Mouse (Mus musculus) embryonic facial prominence, embryonic 13.5 days (tissue): ENCODE measurements around the gene Pcdh15. TPM values are rescaled to one million over a fixed set of nuclear protein-coding genes. Genes with fewer than 3 reads are reported as not detected.

Source experiments
- ATAC-seq: fragments of 200-750 bp; cut with Nextera tagmentation; 2 replicates; pipeline ENCODE4 v1.8.0; 2017; ENCODE audit warnings: low read depth; ENCODE audit not compliant: insufficient number of reproducible peaks, insufficient read depth, low FRiP score, low TSS enrichment
- H3K27ac ChIP-seq: fragments of 300-500 bp; sonication (generic); 2 replicates; pipeline ENCODE4 v1.5.1; 2015; ENCODE audit warnings: moderate library complexity, mild to moderate bottlenecking, inconsistent platforms
- H3K27me3 ChIP-seq: fragments of 300-500 bp; sonication (generic); 2 replicates; pipeline ENCODE4 v1.6.1; 2015; ENCODE audit warnings: mild to moderate bottlenecking, inconsistent platforms
- H3K36me3 ChIP-seq: fragments of 300-500 bp; sonication (generic); 2 replicates; pipeline ENCODE4 v1.6.1; 2015; ENCODE audit warnings: mild to moderate bottlenecking, inconsistent platforms
- H3K4me1 ChIP-seq: fragments of 300-500 bp; sonication (generic); 2 replicates; pipeline ENCODE4 v1.6.1; 2015; ENCODE audit warnings: inconsistent platforms
- H3K4me2 ChIP-seq: fragments of 300-500 bp; sonication (generic); 2 replicates; pipeline ENCODE4 v1.6.1; 2015; ENCODE audit warnings: moderate library complexity, mild to moderate bottlenecking, inconsistent platforms
- H3K4me3 ChIP-seq: fragments of 300-500 bp; sonication (generic); 2 replicates; pipeline ENCODE4 v1.5.1; 2015; ENCODE audit warnings: mild to moderate bottlenecking, inconsistent platforms
- H3K9ac ChIP-seq: fragments of 300-500 bp; sonication (generic); 2 replicates; pipeline ENCODE4 v1.6.1; 2015; ENCODE audit warnings: mild to moderate bottlenecking, inconsistent platforms
- H3K9me3 ChIP-seq: fragments of 300-500 bp; sonication (generic); 2 replicates; pipeline ENCODE4 v1.6.1; 2016; ENCODE audit warnings: inconsistent platforms
- WGBS: fragments of 180-500 bp; shearing (Covaris S2); methylation state at CpG from one replicate; pipeline ENCODE4 v1.1.7; 2015; ENCODE audit warnings: mixed read lengths; 5-methylcytosine and 5-hydroxymethylcytosine counted together
- polyA plus RNA-seq: library from polyadenylated mRNA; unstranded; fragments of >200 nt; fragmentation: Nextera tagmentation; extraction: Ambion mirVana; gene quantifications from 2 replicates; pipeline ENCODE4 v1.2.1, GENCODE M21; 2015

The Pcdh15 gene
- polyA plus RNA-seq, 1 experiment from 2014 or later, result 6.4 TPM

DNA sequence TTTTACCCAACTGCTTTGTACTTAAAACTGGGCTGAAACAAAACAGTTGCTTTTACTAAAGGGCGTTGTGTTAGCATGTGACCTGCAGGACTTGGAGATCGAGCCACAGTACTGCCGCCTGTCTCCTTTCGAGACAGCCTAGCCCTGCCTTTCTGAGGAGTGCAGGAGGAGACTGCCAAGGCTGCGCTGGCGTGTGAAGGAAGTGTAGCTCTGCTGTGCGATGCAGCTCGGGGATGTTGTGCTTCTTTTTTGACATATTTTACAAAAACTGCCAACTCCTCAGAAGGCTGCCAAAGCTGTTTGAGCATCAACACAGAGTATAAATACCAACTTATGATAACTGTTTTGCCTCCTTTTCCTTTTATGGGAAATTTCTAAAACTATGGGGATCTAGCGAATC, 953.9 kb downstream of the Pcdh15 start:
- Histone ChIP-seq H3K27ac (no peak overlapping the region), H3K4me2 (no peak overlapping the region), H3K27me3 (no peaks in the 10 kb centered on the region), H3K9ac (no peak overlapping the region), H3K36me3 (no peaks in the 10 kb centered on the region), H3K9me3 (no peaks in the 10 kb centered on the region), H3K4me1 (no peaks in the 10 kb centered on the region), H3K4me3 (no peak overlapping the region)
- 47% methylated on average over 9 of the region's 9 CpGs for WGBS
- no peak for ATAC-seq

DNA sequence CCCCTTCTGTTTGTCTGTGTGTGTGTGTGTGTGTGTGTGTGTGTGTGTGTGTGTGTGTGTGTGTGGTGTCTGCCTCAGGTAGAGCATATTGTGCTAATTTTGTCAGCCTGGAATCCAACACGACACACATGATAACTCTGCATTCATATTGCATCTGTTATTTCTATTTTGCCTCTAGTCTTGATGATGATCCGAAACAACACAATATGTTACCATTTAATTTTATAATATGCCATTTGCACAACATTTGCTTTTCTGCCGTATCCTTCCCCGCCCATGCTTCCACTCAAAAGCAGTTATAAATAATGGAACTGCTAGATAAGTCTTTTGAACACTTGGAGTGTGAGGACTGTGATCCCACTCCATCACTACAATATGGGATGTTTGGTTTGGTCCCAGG, 987.5 kb downstream of the Pcdh15 start:
- H3K27me3 ChIP-seq, result no peaks in the 10 kb centered on the region
- no peaks in the 10 kb centered on the region for H3K9me3 ChIP-seq
- H3K36me3 ChIP-seq, result no peaks in the 10 kb centered on the region
- H3K4me3 ChIP-seq, result no peak overlapping the region
- no peak overlapping the region for H3K9ac ChIP-seq
- no peak for ATAC-seq
- H3K4me2 ChIP-seq, result no peak overlapping the region
- no peak overlapping the region for H3K27ac ChIP-seq
- H3K4me1 ChIP-seq, result no peaks in the 10 kb centered on the region
- 81% methylated on average over 4 of the region's 4 CpGs for WGBS

DNA sequence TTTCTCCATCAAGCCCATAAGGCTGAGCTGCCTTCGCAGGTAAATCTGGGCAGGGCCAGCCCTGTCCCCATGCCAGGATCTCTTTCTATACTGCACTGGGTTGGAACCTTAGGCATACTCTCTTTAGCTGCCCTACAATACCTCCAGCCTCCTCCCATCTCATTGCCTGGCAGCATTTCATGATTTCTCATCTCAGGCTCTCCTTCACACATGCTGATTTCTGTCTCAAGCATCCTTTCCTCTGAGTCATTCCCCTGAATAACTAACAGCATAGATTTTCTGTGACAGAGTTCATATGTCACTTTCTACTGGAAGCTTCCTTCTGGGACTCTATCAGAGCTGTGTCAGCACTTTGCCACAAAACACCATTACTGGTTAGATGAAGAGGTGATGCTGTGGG, 999.2 kb downstream of the Pcdh15 start:
- Histone ChIP-seq H3K9me3 (no peaks in the 10 kb centered on the region), H3K27ac (no peak overlapping the region), H3K9ac (no peak overlapping the region), H3K4me1 (no peaks in the 10 kb centered on the region), H3K27me3 (no peaks in the 10 kb centered on the region), H3K36me3 (no peaks in the 10 kb centered on the region), H3K4me2 (no peak overlapping the region), H3K4me3 (no peak overlapping the region)
- 95% methylated on average over 1 of the region's 1 CpGs for whole genome bisulfite sequencing
- ATAC-seq, result no peak

DNA sequence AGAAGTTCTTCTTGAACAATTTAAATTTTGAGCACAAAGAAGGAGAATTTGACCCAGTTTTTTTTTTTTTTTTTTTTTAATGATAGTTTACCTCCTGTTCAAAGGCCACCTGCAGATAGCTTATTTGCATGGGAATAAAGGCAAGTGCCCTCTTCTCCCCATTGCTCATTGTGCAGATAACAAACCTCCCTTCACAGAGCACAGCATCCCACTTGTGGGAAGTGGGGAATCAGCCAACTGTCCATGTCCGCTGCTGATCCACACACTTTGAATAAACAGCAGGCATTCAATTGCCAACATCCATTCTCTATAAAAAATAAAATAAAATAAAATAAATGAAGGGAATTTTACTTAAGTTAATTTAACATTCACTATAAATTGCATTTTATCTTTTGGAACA, 1015.0 kb downstream of the Pcdh15 start:
- no peak for ATAC-seq
- Histone ChIP-seq H3K9me3 (no peaks in the 10 kb centered on the region), H3K36me3 (no peaks in the 10 kb centered on the region), H3K4me1 (no peaks in the 10 kb centered on the region), H3K9ac (no peak overlapping the region), H3K27ac (no peak overlapping the region), H3K4me3 (no peak overlapping the region), H3K27me3 (no peaks in the 10 kb centered on the region), H3K4me2 (no peak overlapping the region)
- 56% methylated on average over 1 of the region's 1 CpGs for WGBS

DNA sequence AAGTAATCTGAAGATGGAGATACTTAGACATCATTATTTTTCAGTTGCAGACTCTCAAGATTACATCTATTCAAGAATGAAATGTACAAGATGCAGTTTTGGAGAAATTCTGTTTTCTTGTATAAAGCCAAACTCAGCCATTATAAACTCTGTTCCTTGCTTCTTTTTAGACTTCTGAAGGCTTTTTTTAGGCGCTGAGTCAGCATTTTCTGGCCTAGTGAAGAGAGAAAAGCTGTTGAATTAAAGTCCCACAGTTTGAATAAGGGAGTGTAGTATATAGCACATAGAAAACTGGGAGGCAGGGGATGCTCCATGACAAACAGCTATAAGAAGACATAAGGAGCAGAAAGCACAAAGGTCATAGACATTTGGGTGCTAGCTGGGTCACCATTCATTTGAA, 1017.7 kb downstream of the Pcdh15 start:
- Histone ChIP-seq H3K27me3 (no peaks in the 10 kb centered on the region), H3K9me3 (no peaks in the 10 kb centered on the region), H3K36me3 (no peaks in the 10 kb centered on the region), H3K4me2 (no peak overlapping the region), H3K4me1 (no peaks in the 10 kb centered on the region), H3K9ac (no peak overlapping the region), H3K27ac (no peak overlapping the region), H3K4me3 (no peak overlapping the region)
- WGBS, result 53% methylated on average over 1 of the region's 1 CpGs
- ATAC-seq, result no peak

DNA sequence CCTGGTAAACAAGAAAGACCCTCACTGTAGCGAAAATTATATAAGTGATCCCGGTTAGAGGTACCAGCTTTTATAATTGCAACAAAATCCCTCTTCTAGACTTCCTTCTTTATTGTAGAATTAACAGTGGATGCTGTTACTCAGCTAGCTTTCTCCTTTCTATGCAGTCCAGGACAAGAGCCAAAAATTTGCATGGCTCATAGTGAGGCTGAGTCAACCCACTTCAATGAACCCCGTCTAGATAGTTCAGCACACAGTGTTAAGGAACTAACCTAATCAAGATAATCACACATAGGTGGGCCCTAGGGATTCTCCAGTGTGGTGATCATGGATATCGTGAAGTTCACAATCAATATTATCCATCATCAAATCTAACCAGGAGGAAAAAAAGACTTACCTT, 1024.3 kb downstream of the Pcdh15 start:
- ATAC-seq, result no peak
- Histone ChIP-seq H3K4me1 (no peaks in the 10 kb centered on the region), H3K36me3 (no peaks in the 10 kb centered on the region), H3K4me3 (no peak overlapping the region), H3K9me3 (no peaks in the 10 kb centered on the region), H3K4me2 (no peak overlapping the region), H3K27ac (no peak overlapping the region), H3K27me3 (no peaks in the 10 kb centered on the region), H3K9ac (no peak overlapping the region)
- WGBS, result 85% methylated on average over 4 of the region's 4 CpGs

DNA sequence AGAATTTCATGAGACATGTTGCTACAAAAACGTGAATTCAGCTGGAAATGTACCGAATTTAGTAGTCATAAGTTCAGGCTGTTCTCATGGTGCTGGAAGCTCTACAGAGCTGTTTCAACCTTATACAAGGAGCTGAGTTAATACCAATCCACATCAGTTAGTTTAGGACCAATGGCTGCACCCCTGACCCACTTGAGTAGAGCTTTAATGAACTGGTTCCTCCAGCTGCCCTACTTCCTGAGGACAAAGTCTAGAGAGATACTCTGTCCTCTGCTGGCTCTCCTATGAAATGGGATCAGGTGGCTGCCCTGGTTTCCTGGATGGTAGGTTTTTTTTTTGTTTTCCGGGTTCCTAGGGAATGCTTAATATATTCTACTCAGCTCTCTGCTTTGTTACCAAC, 1030.0 kb downstream of the Pcdh15 start:
- H3K9me3 ChIP-seq, result no peaks in the 10 kb centered on the region
- ATAC-seq, result no peak
- no peaks in the 10 kb centered on the region for H3K36me3 ChIP-seq
- WGBS, result 82% methylated on average over 3 of the region's 3 CpGs
- no peak overlapping the region for H3K27ac ChIP-seq
- no peak overlapping the region for H3K4me2 ChIP-seq
- no peaks in the 10 kb centered on the region for H3K27me3 ChIP-seq
- no peaks in the 10 kb centered on the region for H3K4me1 ChIP-seq
- H3K9ac ChIP-seq, result no peak overlapping the region
- H3K4me3 ChIP-seq, result no peak overlapping the region

DNA sequence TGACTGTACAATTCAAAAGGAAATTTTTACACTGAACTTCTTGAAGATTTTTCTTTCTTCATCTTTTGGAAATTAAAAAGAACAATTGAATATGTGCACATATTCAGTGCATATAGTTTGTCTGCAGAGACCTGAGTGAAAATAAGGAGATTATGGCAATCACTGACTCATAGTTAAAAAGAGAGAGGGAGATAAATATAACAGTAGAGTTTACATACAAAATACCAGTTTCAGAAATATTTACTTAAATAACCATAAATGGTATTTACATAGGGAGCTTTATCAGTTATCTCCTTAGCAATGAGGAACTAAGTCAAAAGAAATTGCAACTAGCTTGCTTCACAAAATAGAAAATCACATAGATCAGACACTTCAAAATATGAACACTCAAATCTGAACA, 1030.5 kb downstream of the Pcdh15 start:
- Histone ChIP-seq H3K4me3 (no peak overlapping the region), H3K27ac (no peak overlapping the region), H3K9me3 (no peaks in the 10 kb centered on the region), H3K36me3 (no peaks in the 10 kb centered on the region), H3K4me1 (no peaks in the 10 kb centered on the region), H3K4me2 (no peak overlapping the region), H3K9ac (no peak overlapping the region), H3K27me3 (no peaks in the 10 kb centered on the region)
- no peak for ATAC-seq

DNA sequence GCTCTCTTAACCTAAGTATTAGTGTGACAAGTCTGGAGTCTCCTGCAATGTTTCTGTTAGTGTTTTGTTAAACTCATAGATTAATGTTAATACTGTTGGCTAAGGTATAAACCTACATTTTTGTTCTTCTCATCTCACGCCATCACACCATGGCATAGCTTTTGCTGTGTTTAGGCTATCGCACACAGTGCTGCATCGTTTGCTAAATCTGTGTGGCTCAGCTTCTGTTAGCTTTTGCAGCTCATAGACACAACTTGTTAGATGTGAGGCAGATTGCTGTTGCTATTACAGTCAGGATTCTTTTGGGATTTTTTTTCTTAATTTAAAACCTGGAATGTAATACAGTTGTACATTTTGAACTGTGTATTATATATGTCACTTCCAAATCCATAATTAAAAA, 1031.7 kb downstream of the Pcdh15 start:
- Histone ChIP-seq H3K4me3 (no peak overlapping the region), H3K4me2 (no peak overlapping the region), H3K9me3 (no peaks in the 10 kb centered on the region), H3K4me1 (no peaks in the 10 kb centered on the region), H3K27ac (no peak overlapping the region), H3K9ac (no peak overlapping the region), H3K36me3 (no peaks in the 10 kb centered on the region), H3K27me3 (no peaks in the 10 kb centered on the region)
- ATAC-seq, result no peak
- 89% methylated on average over 3 of the region's 3 CpGs for WGBS

DNA sequence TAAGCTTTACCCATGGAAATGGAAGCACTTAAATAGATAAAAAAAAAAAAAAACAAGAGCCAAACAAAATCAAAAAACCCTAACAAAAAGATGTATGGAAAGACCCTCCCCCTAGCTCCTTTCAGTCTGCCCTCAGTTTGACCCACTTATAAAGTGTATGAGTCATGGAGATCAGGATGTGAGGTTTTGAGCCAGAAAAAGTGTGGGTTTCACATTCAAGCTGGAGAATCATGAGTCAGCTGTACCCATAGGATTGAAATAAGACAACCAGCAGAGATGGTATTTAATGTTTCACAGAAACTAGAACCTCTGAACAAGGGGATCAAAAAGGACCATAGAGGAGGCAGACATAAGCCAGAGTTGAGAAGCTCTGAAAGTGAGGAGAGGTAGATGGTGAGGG, 1048.8 kb downstream of the Pcdh15 start:
- Histone ChIP-seq H3K9me3 (no peaks in the 10 kb centered on the region), H3K4me1 (no peaks in the 10 kb centered on the region), H3K4me3 (no peak overlapping the region), H3K4me2 (no peak overlapping the region), H3K36me3 (no peaks in the 10 kb centered on the region), H3K27me3 (no peaks in the 10 kb centered on the region), H3K9ac (no peak overlapping the region), H3K27ac (no peak overlapping the region)
- ATAC-seq, result no peak

DNA sequence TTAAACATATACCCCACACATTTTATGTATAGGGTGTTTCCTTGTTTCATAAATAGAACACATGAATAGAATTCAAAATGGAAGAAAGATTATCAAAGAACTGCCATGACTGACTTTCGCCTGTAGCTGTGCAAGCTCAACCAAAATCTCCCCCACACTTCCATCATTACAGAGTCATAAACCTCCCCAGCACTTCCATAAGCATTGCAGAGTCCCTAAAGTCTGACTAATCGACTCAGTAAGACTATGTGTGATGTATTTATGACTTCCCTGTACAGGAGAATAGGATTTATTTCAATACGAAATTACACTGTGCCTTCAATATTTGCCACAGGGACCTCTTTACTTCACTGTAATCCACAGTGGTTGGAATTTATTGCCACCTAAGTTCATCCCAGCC, 1082.8 kb downstream of the Pcdh15 start:
- no peaks in the 10 kb centered on the region for H3K27me3 ChIP-seq
- H3K9ac ChIP-seq, result no peak overlapping the region
- WGBS, result 62% methylated on average over 3 of the region's 3 CpGs
- no peak for ATAC-seq
- H3K36me3 ChIP-seq, result no peaks in the 10 kb centered on the region
- no peaks in the 10 kb centered on the region for H3K9me3 ChIP-seq
- H3K4me2 ChIP-seq, result no peak overlapping the region
- no peak overlapping the region for H3K27ac ChIP-seq
- H3K4me1 ChIP-seq, result no peaks in the 10 kb centered on the region
- no peak overlapping the region for H3K4me3 ChIP-seq

DNA sequence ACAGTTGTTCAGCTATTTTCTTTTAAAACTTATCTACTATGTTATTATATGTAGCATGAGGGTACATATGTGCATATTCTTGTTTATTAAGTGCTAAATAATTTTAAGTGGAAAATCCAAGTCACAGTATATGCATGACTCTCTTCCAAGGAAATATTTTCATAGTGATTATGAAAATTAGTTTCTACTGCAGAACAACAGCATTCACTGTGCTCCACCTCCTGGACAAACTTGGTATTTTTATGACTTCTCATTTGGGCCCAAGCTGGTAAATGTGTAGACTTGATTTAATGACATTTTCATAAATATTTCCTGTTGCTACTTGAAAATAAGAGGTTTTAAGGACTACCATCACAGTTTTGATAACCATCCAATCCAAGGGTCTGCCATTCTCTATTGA, 1104.5 kb downstream of the Pcdh15 start:
- H3K27me3 ChIP-seq, result no peaks in the 10 kb centered on the region
- H3K9ac ChIP-seq, result no peak overlapping the region
- H3K36me3 ChIP-seq, result no peaks in the 10 kb centered on the region
- no peaks in the 10 kb centered on the region for H3K4me1 ChIP-seq
- H3K4me2 ChIP-seq, result no peak overlapping the region
- H3K9me3 ChIP-seq, result no peaks in the 10 kb centered on the region
- no peak for ATAC-seq
- no peak overlapping the region for H3K27ac ChIP-seq
- H3K4me3 ChIP-seq, result no peak overlapping the region

DNA sequence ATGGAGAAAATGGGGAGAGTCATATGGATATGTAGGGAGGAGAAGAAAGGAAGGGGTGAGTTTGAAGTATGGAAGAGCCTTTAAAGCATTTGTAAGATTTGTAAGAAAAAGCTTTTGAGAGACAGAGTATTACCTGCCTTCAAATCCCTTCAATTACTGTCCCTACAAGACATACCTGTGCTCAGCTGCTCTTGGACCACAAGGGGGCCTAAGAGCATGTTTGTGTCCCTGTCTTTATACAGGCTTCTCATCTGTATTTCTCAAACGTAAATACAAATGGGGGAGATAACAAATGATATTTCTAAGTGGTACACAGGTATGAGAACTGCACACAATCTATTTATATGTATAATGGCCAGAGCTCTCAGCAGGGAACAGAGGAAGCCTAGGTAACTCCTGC, 1118.1 kb downstream of the Pcdh15 start:
- H3K4me2 ChIP-seq, result no peak overlapping the region
- no peak overlapping the region for H3K4me3 ChIP-seq
- H3K27ac ChIP-seq, result no peak overlapping the region
- H3K4me1 ChIP-seq, result no peaks in the 10 kb centered on the region
- 50% methylated on average over 1 of the region's 1 CpGs for WGBS
- H3K9ac ChIP-seq, result no peak overlapping the region
- no peak for ATAC-seq
- H3K27me3 ChIP-seq, result no peaks in the 10 kb centered on the region
- no peaks in the 10 kb centered on the region for H3K36me3 ChIP-seq
- no peaks in the 10 kb centered on the region for H3K9me3 ChIP-seq
